In genomic region chr5:149867926-149868325, GRCm38 (mm10) we compare ENCODE assay signal across 31 mouse cellular contexts.
DNase-seq lines count a peak whose midpoint lies in the region; ATAC-seq and TF ChIP-seq lines count a peak whose summit lies in the region.
"Had no signal": no experiment of that assay in that cellular context is flagged by ENCODE, and none has a peak within 500 bp of the region (broad histone marks: within the 10 kb centered on the region; RNA-seq: fewer than 3 reads in every experiment).

No protein-coding gene starts in this region.

- H3K4me3 ChIP-seq in kidney, embryonic 16.5 days (ENCODE audit: low read length): no peak overlapping the region
- H3K4me3 ChIP-seq in neural tube, embryonic 14.5 days (ENCODE audit: low read depth, low read length): no peak overlapping the region
- H3K4me3 ChIP-seq in left cerebral cortex, adult 2 months: no peak overlapping the region
- H3K4me3 ChIP-seq: erythroblast, embryonic 14.5 days; gastrocnemius, adult 2 months; hindbrain, embryonic 10.5 days; lung, embryonic 15.5 days; myocyte had no signal

- 0 out of 2 replicates have a peak overlapping the region, but pooled peaks have one; percentile 4 for H3K4me2 ChIP-seq in kidney, embryonic 16.5 days (replicated peaks; ENCODE audit: low read depth, low read length)
- no peak overlapping the region for H3K4me2 ChIP-seq in neural tube, embryonic 14.5 days (ENCODE audit: low read depth, low read length)
- H3K4me2 ChIP-seq: lung, embryonic 15.5 days; midbrain, embryonic 11.5 days had no signal

- no peak for TF ChIP-seq CTCF in Patski (IDR thresholded peaks at IDR 0.05)
- TF ChIP-seq CTCF in left cerebral cortex, adult 2 months (IDR thresholded peaks at IDR 0.05): no peak

- H3K36me3 ChIP-seq in kidney, embryonic 16.5 days (ENCODE audit: insufficient read depth, low read length): no peaks in the 10 kb centered on the region
- H3K36me3 ChIP-seq in neural tube, embryonic 14.5 days (ENCODE audit: control insufficient read depth, insufficient read depth, low read length): no peaks in the 10 kb centered on the region
- H3K36me3 ChIP-seq: hindbrain, embryonic 10.5 days; lung, embryonic 15.5 days had no signal

- H3K9ac ChIP-seq in kidney, embryonic 16.5 days (replicated peaks; ENCODE audit: low read length): no peak overlapping the region
- no peak overlapping the region for H3K9ac ChIP-seq in neural tube, embryonic 14.5 days (replicated peaks; ENCODE audit: low read depth, low read length)
- H3K9ac ChIP-seq: liver, embryonic 14.5 days; lung, embryonic 15.5 days had no signal

- CTCF ChIA-PET in Patski (lab: Charles Lee): no interaction called here

- H3K27ac ChIP-seq in kidney, embryonic 16.5 days (ENCODE audit: low read length): 0 out of 2 replicates have a peak overlapping the region, but pooled peaks have one; percentile 37
- no peak overlapping the region for H3K27ac ChIP-seq in neural tube, embryonic 14.5 days (ENCODE audit: low read depth, low read length)
- H3K27ac ChIP-seq in left cerebral cortex, adult 2 months: no peak overlapping the region
- H3K27ac ChIP-seq: gastrocnemius, adult 2 months; hindbrain, embryonic 10.5 days; liver, embryonic 14.5 days; lung, embryonic 15.5 days; stomach, postnatal 0 days had no signal

- H3K4me1 ChIP-seq in kidney, embryonic 16.5 days (ENCODE audit: insufficient read depth, low read length): peaks cover 31% of the 10 kb centered on the region
- no peaks in the 10 kb centered on the region; the same call in 1 of the 2 replicates for H3K4me1 ChIP-seq in neural tube, embryonic 14.5 days (ENCODE audit: control insufficient read depth, insufficient read depth, low read length)

- POLR2A ChIA-PET in Patski (lab: Charles Lee): no interaction called here

- peak; percentile 75 for ATAC-seq in Patski
- ATAC-seq in kidney, embryonic 16.5 days (ENCODE audit: low FRiP score, low TSS enrichment): peak; percentile 82; the same call in 1 of the 2 replicates
- 0 out of 2 replicates have a peak, but pooled peaks have one; percentile 31 for ATAC-seq in neural tube, embryonic 14.5 days (ENCODE audit: low read depth)
- ATAC-seq: forebrain, embryonic 16.5 days; hindbrain, embryonic 16.5 days; midbrain, embryonic 16.5 days had no signal

- no peaks in the 10 kb centered on the region for H3K27me3 ChIP-seq in Patski
- H3K27me3 ChIP-seq in kidney, embryonic 16.5 days (ENCODE audit: insufficient read depth, low read length): no peaks in the 10 kb centered on the region
- no peaks in the 10 kb centered on the region for H3K27me3 ChIP-seq in neural tube, embryonic 14.5 days (ENCODE audit: control insufficient read depth, insufficient read depth, low read length)
- H3K27me3 ChIP-seq: CH12.LX; lung, embryonic 15.5 days had no signal

- no peaks in the 10 kb centered on the region for H3K9me3 ChIP-seq in kidney, embryonic 16.5 days (ENCODE audit: low read length)
- no peaks in the 10 kb centered on the region for H3K9me3 ChIP-seq in neural tube, embryonic 14.5 days (ENCODE audit: control insufficient read depth, low read length)
- H3K9me3 ChIP-seq: hindbrain, embryonic 10.5 days; lung, embryonic 15.5 days had no signal

- 10% methylated on average over 7 of the region's 7 CpGs for WGBS in kidney, embryonic 16.5 days
- 46% methylated on average over 7 of the region's 7 CpGs for WGBS in neural tube, embryonic 14.5 days

- peak; percentile 66 for DNase-seq in heart, adult 11 months
- no peak for DNase-seq in heart, adult 18-20 months
- DNase-seq in Patski (ENCODE audit: low read depth, low spot score): no peak
- DNase-seq in left cerebral cortex, adult 2 months (ENCODE audit: extremely low spot score in 1 of 2, low spot score in 2 of 2): no peak
- DNase-seq in adrenal gland, adult 8-10 months: no peak
- DNase-seq in cerebellum, postnatal 25 days: no peak
- DNase-seq: adrenal gland, postnatal 10 days; cerebellum, adult 11 months; cerebellum, adult 9-10 months; gastrocnemius, adult 2 months; gastrocnemius, postnatal 36 days; heart, postnatal 14 days; liver; lung, postnatal 36 days; right cerebral cortex, adult 18-20 months; spleen, adult 18-20 months; thymus, adult 18-20 months; thymus, postnatal 25 days had no signal

- in situ Hi-C loops in Patski (cut with MboI; ENCODE audit: low pct_unique_long_range_greater_than_20kb): no loop called here

- intact Hi-C loops in left cerebral cortex, adult 2 months (cut with DNase I): no loop called here

Comparison
In these comparisons a context has a peak if more than half of its experiments do, and no peak if none do; other contexts are left out.
1. ATAC-seq: peak in every context shown above with its lines; median percentile 82 in kidney, embryonic 16.5 days; 75 in Patski; 31 in neural tube, embryonic 14.5 days.